Mouse (Mus musculus): ENCODE measurements at regions not wholly inside any gene's neighbourhood (a gene's known extent, or its start where the extent isn't known, plus 50 kb on each side); places are given as distances from the start of the nearest gene placed in this dataset.

GRCm38 (mm10) chr10:67695891-67696853 is 147.4 kb upstream of the Ado start:
- 0 out of 2 replicates have a peak, but pooled peaks cover 7% of the 10 kb centered on the region for H3K4me1 ChIP-seq (ENCODE audit: insufficient read depth, low read length)
- no peak for ATAC-seq (ENCODE audit: low FRiP score, low TSS enrichment)
- no peak overlapping the region for H3K4me3 ChIP-seq (ENCODE audit: low read length)
- no peaks in the 10 kb centered on the region for H3K36me3 ChIP-seq (ENCODE audit: insufficient read depth, low read length)
- 38% methylated on average over 10 of the region's 10 CpGs for WGBS
- no peak overlapping the region for H3K9ac ChIP-seq (replicated peaks; ENCODE audit: low read length)
- H3K9me3 ChIP-seq (ENCODE audit: low read length) = no peaks in the 10 kb centered on the region
- no peaks in the 10 kb centered on the region for H3K27me3 ChIP-seq (ENCODE audit: insufficient read depth, low read length)
- no peak overlapping the region for H3K4me2 ChIP-seq (replicated peaks; ENCODE audit: low read depth, low read length)
- H3K27ac ChIP-seq (ENCODE audit: low read length) = no peak overlapping the region

- Histone ChIP-seq H3K4me1 (ENCODE audit: insufficient read depth, low read length) (0 out of 2 replicates have a peak, but pooled peaks cover 7% of the 10 kb centered on the region), H3K9me3 (ENCODE audit: low read length) (no peaks in the 10 kb centered on the region), H3K27ac (ENCODE audit: low read length) (no peak overlapping the region), H3K9ac (replicated peaks; ENCODE audit: low read length) (no peak overlapping the region), H3K36me3 (ENCODE audit: insufficient read depth, low read length) (no peaks in the 10 kb centered on the region), H3K4me3 (ENCODE audit: low read length) (no peak overlapping the region), H3K4me2 (replicated peaks; ENCODE audit: low read depth, low read length) (no peak overlapping the region), H3K27me3 (ENCODE audit: insufficient read depth, low read length) (no peaks in the 10 kb centered on the region)
- 91% methylated on average over 4 of the region's 4 CpGs for WGBS
- ATAC-seq (ENCODE audit: low FRiP score, low TSS enrichment) = no peak
These were observed 146.0 kb upstream of the Ado start for GRCm38 (mm10) chr10:67694751-67695150.

- Histone ChIP-seq H3K27me3 (ENCODE audit: insufficient read depth, low read length) (no peaks in the 10 kb centered on the region), H3K9ac (replicated peaks; ENCODE audit: low read length) (no peak overlapping the region), H3K4me3 (ENCODE audit: low read length) (no peak overlapping the region), H3K27ac (ENCODE audit: low read length) (no peak overlapping the region), H3K4me2 (replicated peaks; ENCODE audit: low read depth, low read length) (no peak overlapping the region), H3K9me3 (ENCODE audit: low read length) (no peaks in the 10 kb centered on the region), H3K4me1 (ENCODE audit: insufficient read depth, low read length) (0 out of 2 replicates have a peak, but pooled peaks cover 7% of the 10 kb centered on the region), H3K36me3 (ENCODE audit: insufficient read depth, low read length) (no peaks in the 10 kb centered on the region)
- 81% methylated on average over 4 of the region's 4 CpGs for WGBS
- ATAC-seq (ENCODE audit: low FRiP score, low TSS enrichment) = no peak
These were observed 144.8 kb upstream of the Ado start for GRCm38 (mm10) chr10:67693586-67693985.

- ATAC-seq (ENCODE audit: low FRiP score, low TSS enrichment) = no peak
- no peak overlapping the region for H3K9ac ChIP-seq (replicated peaks; ENCODE audit: low read length)
- no peaks in the 10 kb centered on the region for H3K9me3 ChIP-seq (ENCODE audit: low read length)
- H3K27ac ChIP-seq (ENCODE audit: low read length) = no peak overlapping the region
- H3K27me3 ChIP-seq (ENCODE audit: insufficient read depth, low read length) = no peaks in the 10 kb centered on the region
- no peaks in the 10 kb centered on the region for H3K4me1 ChIP-seq (ENCODE audit: insufficient read depth, low read length)
- 88% methylated on average over 15 of the region's 15 CpGs for WGBS
- no peak overlapping the region for H3K4me2 ChIP-seq (replicated peaks; ENCODE audit: low read depth, low read length)
- no peak overlapping the region for H3K4me3 ChIP-seq (ENCODE audit: low read length)
- no peaks in the 10 kb centered on the region for H3K36me3 ChIP-seq (ENCODE audit: insufficient read depth, low read length)
These were observed 141.4 kb upstream of the Ado start for GRCm38 (mm10) chr10:67689944-67690670.

- Histone ChIP-seq H3K27ac (ENCODE audit: low read length) (no peak overlapping the region), H3K4me2 (replicated peaks; ENCODE audit: low read depth, low read length) (no peak overlapping the region), H3K9ac (replicated peaks; ENCODE audit: low read length) (no peak overlapping the region), H3K4me3 (ENCODE audit: low read length) (no peak overlapping the region), H3K4me1 (ENCODE audit: insufficient read depth, low read length) (no peaks in the 10 kb centered on the region), H3K27me3 (ENCODE audit: insufficient read depth, low read length) (no peaks in the 10 kb centered on the region), H3K36me3 (ENCODE audit: insufficient read depth, low read length) (no peaks in the 10 kb centered on the region), H3K9me3 (ENCODE audit: low read length) (no peaks in the 10 kb centered on the region; the same call in 1 of the 2 replicates)
- 94% methylated on average over 4 of the region's 4 CpGs for WGBS
- no peak for ATAC-seq (ENCODE audit: low FRiP score, low TSS enrichment)
These were observed 130.6 kb upstream of the Ado start for GRCm38 (mm10) chr10:67679382-67679781.

- H3K36me3 ChIP-seq (ENCODE audit: insufficient read depth, low read length) = no peaks in the 10 kb centered on the region
- no peak for ATAC-seq (ENCODE audit: low FRiP score, low TSS enrichment)
- no peak overlapping the region for H3K4me2 ChIP-seq (replicated peaks; ENCODE audit: low read depth, low read length)
- peaks cover 9% of the 10 kb centered on the region; the same call in 1 of the 2 replicates for H3K4me1 ChIP-seq (ENCODE audit: insufficient read depth, low read length)
- 86% methylated on average over 8 of the region's 8 CpGs for WGBS
- H3K9ac ChIP-seq (replicated peaks; ENCODE audit: low read length) = no peak overlapping the region
- H3K9me3 ChIP-seq (ENCODE audit: low read length) = no peaks in the 10 kb centered on the region
- H3K4me3 ChIP-seq (ENCODE audit: low read length) = no peak overlapping the region
- H3K27me3 ChIP-seq (ENCODE audit: insufficient read depth, low read length) = no peaks in the 10 kb centered on the region
- no peak overlapping the region for H3K27ac ChIP-seq (ENCODE audit: low read length)
These were observed 124.7 kb upstream of the Ado start for GRCm38 (mm10) chr10:67673450-67673849.

- Histone ChIP-seq H3K9me3 (ENCODE audit: low read length) (no peaks in the 10 kb centered on the region), H3K36me3 (ENCODE audit: insufficient read depth, low read length) (no peaks in the 10 kb centered on the region), H3K27me3 (ENCODE audit: insufficient read depth, low read length) (no peaks in the 10 kb centered on the region), H3K4me2 (replicated peaks; ENCODE audit: low read depth, low read length) (no peak overlapping the region), H3K4me3 (ENCODE audit: low read length) (no peak overlapping the region), H3K4me1 (ENCODE audit: insufficient read depth, low read length) (peaks cover 9% of the 10 kb centered on the region; the same call in 1 of the 2 replicates), H3K9ac (replicated peaks; ENCODE audit: low read length) (no peak overlapping the region), H3K27ac (ENCODE audit: low read length) (no peak overlapping the region)
- ATAC-seq (ENCODE audit: low FRiP score, low TSS enrichment) = peak; percentile 82; the same call in 1 of the 2 replicates
- 58% methylated on average over 8 of the region's 8 CpGs for WGBS
These were observed 123.5 kb upstream of the Ado start for GRCm38 (mm10) chr10:67672281-67672680.

GRCm38 (mm10) chr10:67669066-67669465 is 120.3 kb upstream of the Ado start:
- H3K4me3 ChIP-seq (ENCODE audit: low read length) = no peak overlapping the region
- peaks cover 9% of the 10 kb centered on the region; the same call in 1 of the 2 replicates for H3K4me1 ChIP-seq (ENCODE audit: insufficient read depth, low read length)
- H3K27me3 ChIP-seq (ENCODE audit: insufficient read depth, low read length) = no peaks in the 10 kb centered on the region
- no peaks in the 10 kb centered on the region for H3K36me3 ChIP-seq (ENCODE audit: insufficient read depth, low read length)
- H3K9ac ChIP-seq (replicated peaks; ENCODE audit: low read length) = no peak overlapping the region
- no peak for ATAC-seq (ENCODE audit: low FRiP score, low TSS enrichment)
- H3K4me2 ChIP-seq (replicated peaks; ENCODE audit: low read depth, low read length) = no peak overlapping the region
- H3K9me3 ChIP-seq (ENCODE audit: low read length) = no peaks in the 10 kb centered on the region
- 92% methylated on average over 2 of the region's 2 CpGs for WGBS
- H3K27ac ChIP-seq (ENCODE audit: low read length) = no peak overlapping the region

GRCm38 (mm10) chr10:67663028-67663427 is 114.3 kb upstream of the Ado start:
- Histone ChIP-seq H3K9me3 (ENCODE audit: low read length) (no peaks in the 10 kb centered on the region), H3K4me2 (replicated peaks; ENCODE audit: low read depth, low read length) (no peak overlapping the region), H3K9ac (replicated peaks; ENCODE audit: low read length) (no peak overlapping the region), H3K4me1 (ENCODE audit: insufficient read depth, low read length) (no peaks in the 10 kb centered on the region), H3K27ac (ENCODE audit: low read length) (no peak overlapping the region), H3K4me3 (ENCODE audit: low read length) (no peak overlapping the region), H3K36me3 (ENCODE audit: insufficient read depth, low read length) (no peaks in the 10 kb centered on the region), H3K27me3 (ENCODE audit: insufficient read depth, low read length) (no peaks in the 10 kb centered on the region)
- 57% methylated on average over 3 of the region's 3 CpGs for WGBS
- ATAC-seq (ENCODE audit: low FRiP score, low TSS enrichment) = no peak
